Mouse (Mus musculus) mesoderm, embryonic 11.5 days (tissue): ENCODE results near the gene Gm43191.

ENCODE experiments used
- DNase-seq: peaks from one replicate; pipeline ENCODE4 v3.0.0-alpha.2; 2012; ENCODE audit warnings: low read depth, low spot score

Gene Gm43191

DNA sequence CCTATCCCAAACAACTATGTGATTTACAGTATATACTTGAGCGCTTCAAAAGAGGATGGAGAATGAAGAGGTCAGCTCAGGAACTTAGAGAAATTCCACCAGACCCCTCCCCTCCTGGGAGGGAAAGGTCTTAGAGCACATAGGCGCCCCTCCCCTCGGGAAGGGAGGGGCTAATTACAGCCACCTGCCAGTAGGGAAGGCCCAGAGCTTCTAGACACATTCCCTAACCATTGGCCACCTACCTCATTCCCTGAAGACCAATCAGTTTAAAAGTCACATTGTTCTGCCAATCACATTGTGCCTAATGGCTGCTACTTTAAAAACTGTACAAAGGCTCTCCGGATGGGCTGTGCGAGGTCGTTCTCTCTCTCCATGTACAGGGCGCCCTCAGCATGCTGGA, 58.4 kb downstream of the Gm43191 start:
- DNase-seq, result no peak

DNA sequence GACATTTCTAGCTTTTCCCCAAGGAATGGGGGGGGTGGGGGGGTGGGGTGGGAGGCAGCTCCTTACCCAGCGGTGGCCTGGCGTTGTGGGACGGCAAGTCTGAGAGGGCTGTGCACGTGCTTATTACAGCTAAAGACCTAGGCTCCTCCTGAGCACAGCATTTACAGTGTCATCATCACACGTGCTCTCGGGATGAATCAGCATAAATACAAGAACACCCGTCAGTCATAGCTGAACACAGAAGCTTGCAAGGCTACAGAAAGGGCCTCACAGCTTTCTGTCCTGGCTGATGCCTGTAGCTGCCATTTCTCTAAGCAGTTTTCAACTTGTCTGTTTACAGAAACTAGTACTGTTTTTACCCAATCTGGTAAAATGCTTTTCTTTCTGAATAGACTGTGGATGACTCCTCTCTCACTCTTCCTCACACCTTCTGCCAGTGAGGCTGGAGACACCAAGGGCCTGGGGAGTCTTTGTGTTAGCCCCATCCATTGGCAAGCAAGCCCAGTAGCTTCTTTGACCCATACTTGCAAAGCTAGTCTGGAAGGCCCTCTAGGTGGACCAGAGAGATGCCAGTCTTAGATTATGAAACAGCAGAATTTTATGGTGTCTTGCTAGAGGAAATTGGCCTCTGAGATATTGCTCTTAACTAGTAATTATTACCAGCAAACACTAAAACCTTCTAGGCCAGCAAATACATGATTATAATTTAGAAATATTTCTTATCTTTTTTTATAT, 60.3 kb downstream of the Gm43191 start:
- no peak for DNase-seq

DNA sequence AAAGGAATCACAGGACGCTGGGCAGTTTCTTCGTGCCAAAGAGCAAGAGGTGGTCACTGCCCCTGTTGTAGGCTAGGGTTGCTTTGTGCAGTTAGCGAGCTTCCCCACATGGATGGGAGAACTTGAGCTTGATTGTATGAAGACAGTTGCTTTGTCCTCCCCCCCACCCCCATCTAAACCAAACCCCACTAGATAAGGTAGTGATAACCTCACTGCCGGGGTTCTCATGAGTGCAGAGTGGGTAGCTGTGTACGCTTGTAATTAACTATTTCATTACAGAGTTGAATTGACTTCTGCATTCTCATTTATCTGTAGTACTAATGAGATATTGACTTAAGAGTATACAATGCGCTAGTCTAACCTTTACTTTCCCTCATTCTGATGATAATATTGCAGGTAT, 62.2 kb downstream of the Gm43191 start:
- no peak for DNase-seq

DNA sequence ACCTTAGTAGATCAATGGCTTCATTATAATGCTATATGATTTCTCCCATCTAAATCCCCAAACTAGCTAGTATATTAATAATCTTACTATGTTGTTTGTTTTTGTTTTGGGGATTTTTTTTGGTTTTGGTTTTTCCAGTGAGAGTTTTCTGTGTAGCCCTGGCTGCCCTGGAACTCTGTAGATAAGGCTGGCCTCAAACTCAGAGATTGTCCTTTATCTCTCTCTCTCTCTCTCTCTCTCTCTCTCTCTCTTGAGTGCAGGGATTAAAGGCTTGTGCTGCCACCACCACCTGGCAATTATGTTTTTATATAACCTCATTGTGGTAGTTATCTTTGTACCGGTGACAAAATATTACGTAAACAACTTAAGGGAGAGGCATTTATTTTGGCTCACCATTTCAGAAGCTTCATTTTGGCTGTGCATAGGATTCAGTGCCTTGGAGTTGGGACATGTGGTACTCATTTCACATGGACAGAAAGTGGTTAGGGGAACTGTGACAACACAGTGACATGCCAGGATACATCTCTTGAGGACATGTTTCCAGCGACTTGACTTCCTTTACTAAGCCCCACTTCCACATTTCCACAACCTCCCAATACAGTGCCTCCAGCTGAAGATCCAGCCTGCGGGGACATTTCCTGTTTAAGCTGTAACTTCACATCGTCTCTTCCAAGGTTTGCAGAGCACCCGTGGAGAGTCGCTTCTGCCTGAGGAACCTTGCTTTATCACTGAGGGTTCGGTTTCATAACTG, 65.6 kb downstream of the Gm43191 start:
- DNase-seq, result no peak

DNA sequence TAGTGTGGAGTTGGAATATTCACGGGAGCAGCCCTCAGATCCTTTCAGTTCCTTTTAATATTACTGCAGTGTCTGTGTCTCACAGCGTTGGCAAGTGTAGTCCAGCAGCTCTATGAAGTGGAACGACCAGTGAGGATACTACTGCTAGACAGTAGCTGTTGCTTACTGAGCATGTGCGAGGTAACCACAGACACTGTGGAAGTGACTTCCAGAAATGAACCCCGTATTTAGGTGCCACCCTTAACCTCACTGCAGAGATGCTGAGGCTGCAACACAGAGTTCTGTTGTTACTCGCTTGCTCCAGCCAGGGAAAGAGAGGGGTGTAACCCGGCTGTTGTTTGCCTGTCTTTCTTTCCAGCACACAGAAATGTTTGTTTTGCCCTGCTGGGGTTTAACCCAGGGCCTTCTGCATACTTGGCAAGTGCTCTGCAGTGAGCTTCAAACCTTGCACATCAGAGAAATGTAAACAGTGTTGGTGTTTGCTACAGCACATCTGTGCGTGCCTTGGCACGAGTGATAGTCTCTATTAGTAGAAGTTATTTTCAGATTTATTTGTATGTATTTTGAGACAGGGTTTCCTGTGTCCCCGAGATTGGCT, 66.7 kb downstream of the Gm43191 start, which contains the start of gene Trmt13:
Gene Trmt13, minus strand, starts transcription at position 293 of the 598 bp plus-strand sequence.
- no peak for DNase-seq

DNA sequence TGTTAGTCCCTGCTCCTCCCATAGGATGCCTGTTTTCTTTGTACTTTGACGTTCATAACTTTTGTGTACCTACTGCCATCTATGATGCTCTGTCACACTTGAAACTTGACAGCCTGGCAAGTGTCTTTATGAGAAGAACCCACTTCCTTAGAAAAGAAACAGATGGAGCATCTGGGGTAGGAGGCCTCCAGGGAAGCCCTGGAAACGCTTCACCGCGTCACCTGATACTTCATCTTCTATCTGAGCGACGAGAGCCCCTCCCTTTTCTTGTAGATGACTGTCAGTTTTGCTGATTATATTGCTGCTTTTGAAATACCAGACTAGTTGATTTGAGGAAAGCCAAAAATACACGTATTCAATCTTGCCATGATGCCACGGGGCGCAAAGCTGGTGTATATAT, 76.5 kb downstream of the Gm43191 start:
- DNase-seq, result no peak

DNA sequence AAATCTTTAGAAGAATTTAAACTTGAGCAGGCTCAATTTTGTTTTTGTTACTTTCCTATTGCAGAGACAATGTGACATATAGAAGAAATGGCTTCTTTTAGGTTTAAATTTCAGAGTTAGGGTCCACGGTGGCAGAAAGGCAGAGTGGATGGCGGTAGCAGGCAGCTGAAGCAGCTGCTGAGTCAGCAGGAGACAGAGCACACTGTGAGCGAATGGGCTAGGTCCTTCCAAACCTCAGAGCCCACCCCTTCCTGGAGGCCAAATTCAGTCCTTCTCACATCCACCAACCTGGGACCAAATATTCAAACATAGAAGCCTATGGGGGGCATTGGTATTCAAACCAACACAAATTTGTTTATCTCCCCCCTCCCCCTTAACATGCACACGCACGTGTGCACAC, 79.3 kb downstream of the Gm43191 start:
- no peak for DNase-seq

DNA sequence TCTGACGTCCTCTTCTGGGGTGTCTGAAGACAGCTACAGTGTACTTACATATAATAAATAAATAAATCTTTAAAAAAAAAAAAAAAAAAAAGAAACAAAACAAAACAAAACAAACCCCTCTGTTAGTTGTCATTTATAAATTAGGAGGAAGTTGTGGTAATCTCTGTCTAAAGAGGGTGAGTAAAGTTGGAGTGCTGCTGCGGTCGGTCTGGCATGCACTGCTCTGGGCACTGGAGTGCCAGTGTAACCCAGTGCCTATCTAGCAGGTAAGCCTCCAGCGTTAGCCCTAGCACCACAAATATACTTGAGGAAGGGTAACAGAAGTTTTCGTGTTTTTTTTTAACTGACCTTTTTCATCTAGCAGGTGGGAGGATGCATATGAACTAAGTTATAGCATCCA, 80.1 kb downstream of the Gm43191 start:
- DNase-seq, result no peak

DNA sequence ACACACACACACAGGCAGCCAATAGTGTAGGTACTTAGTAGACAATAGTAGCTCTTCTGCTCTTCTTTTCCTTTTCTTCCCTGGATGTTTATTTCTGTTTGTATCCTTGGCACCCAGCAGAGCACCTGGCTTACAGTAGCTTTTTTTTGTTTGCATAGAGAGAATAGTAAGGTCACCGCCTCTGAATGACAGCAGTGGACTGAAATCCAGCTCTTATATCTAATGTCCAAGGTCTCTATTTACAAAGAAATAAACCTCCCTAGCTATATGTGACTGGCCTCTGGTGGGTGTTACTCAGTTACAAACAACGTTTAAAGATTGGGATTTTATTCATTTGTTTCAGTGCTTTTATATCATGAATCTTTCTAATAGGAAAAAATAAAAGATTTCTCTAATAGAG, 81.4 kb downstream of the Gm43191 start:
- DNase-seq, result no peak

DNA sequence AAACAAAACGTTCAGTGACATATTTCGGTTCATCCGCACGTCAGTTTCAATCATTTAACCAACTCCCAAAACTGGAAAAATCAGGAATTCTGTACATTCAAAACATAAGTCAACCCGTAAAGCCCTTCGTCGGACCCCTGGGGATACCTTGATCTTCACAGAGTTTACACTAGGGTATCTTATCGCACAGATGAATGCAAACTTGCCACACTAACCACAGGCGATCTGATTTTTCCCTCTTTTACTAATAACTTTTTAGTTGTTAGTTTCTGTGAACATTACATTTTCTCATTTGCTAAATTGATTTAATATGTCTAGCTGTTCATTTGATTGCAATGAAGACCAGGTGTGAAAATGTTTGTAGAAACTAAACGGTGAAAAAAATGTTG, 85.5 kb downstream of the Gm43191 start:
- DNase-seq, result no peak

DNA sequence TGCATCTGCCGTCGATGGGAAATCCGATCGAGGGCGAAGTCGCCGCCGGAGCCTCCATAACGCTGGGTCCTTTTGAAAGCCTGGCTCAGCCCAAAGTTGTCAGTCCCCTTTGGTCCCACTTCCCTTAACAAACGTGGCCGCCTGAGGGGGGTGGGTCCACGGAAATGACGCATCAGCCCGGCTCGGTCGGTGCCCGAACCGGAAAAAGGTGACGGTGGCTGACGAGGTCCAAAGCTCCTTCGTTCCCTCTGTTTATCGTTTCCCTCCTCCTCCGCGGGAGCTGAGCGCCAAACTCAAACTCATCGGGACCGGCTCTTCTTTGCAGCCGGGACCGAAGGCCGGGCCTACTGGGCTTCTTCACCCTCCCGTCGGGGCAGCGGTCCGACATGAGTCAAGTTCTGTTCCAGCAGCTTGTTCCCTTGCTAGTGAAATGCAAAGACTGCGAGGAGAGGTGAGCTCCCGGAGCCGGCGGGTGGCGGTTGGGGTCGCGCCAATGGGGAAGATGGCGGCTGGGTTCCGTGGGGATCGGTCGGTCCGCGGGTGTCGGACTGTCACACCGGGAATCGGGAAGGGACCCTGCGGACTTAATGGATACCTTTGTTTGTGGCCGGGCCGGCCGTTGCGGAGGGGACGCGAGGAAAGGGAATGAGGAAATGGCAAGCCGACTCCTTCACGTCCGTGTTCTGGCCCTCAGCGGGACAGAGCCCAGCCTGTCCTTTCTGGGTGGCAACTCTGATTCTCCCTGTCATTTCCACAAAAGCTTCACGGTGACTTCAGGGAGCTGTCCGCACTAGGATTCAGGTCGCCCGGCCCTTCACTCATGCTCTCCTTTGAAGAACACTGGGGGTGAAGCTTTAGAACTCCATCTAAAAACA, 86.1 kb downstream of the Gm43191 start, which contains the start of gene Sass6:
Gene Sass6, plus strand, starts transcription at position 255 of the 875 bp plus-strand sequence.
- peak; percentile 97 for DNase-seq

DNA sequence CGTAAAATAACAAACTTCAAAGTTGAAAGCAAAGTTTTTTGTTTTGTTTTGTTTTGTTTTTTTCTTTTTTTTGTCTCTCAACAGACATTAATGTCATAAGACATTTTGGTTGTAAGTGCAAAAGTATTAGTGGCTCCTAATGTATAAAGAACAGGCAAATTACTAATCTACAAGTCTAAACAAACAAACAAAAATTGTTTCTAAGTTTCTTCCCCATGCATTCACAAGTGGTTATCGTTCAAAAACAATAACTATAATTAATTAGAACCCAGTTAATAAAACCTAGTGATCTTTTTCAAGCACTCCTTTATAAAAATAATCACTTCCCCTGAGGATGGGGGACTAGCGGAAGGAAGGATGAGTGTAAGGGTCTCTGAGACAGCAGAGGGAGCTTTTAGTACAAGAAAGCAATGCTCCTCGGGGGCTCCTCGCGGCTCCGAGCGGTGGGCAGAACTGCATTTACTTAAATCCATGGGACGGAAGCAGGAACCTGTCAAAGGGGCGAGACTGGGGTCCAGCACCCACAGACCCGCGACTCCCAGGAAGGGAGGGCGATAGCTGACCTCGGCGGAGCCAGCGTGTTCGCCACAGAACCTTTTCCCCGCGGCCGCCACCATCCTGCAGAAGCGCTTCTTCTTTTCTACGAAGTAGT, 86.9 kb downstream of the Gm43191 start:
- peak; percentile 58 for DNase-seq
